Mouse (Mus musculus) G1E (cell line): Measurements from ENCODE around the gene S1pr2.

Experiments used
- CTCF ChIP-seq: IDR thresholded peaks from 2 replicates; pipeline ENCODE4 v1.5.1; 2012; ENCODE audit warnings: low read depth, low read length, inconsistent platforms, mixed read lengths
- GATA1 ChIP-seq: IDR thresholded peaks from 2 replicates; pipeline ENCODE4 v1.6.1; 2012; ENCODE audit warnings: borderline replicate concordance, low read length, inconsistent platforms, mixed read lengths

DNA sequence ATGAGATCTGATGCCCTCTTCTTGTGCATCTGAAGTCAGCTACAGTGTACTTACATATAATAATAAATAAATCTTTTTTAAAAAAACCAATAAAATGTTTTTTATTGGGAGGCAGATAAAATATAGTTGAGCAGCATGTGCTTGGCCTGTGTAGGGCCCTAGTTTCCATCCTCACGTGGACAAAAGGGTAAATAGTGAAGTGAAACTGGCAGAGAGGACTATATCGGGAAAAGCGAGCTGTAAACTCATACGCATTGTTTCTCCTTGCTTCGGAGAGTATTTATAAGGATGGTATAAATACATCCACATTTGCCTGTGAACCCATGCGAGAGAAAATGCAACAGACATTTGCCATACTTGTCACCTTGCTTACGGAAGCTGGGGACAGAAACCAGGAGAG, 3.2 kb upstream of the S1pr2 start:
- TF ChIP-seq CTCF (no peak), GATA1 (no peak)
